Mouse (Mus musculus) hindbrain, embryonic 16.5 days (tissue): ENCODE data around the gene Deaf1. TPM values are rescaled to one million over a fixed set of nuclear protein-coding genes. Genes with fewer than 3 reads are reported as not detected.

Experiments
- ATAC-seq: fragments of 200-750 bp; cut with Nextera tagmentation; 2 replicates; pipeline ENCODE4 v1.8.0; 2017; ENCODE audit warnings: moderate TSS enrichment, moderate library complexity
- H3K27ac ChIP-seq: fragments of 300-500 bp; sonication (generic); 2 replicates; pipeline ENCODE4 v1.5.1; 2014; ENCODE audit warnings: low read depth, mild to moderate bottlenecking, control low read depth, low read length, moderate library complexity
- H3K27me3 ChIP-seq: fragments of 300-500 bp; sonication (generic); replicated peaks from 2 replicates; pipeline ENCODE4 v1.6.1; 2014; ENCODE audit warnings: low read length; ENCODE audit not compliant: control insufficient read depth, insufficient read depth
- H3K36me3 ChIP-seq: fragments of 300-500 bp; sonication (generic); 2 replicates; pipeline ENCODE4 v1.6.1; 2014; ENCODE audit warnings: mild to moderate bottlenecking, low read length, moderate library complexity, mixed read lengths; ENCODE audit not compliant: control insufficient read depth, insufficient read depth
- H3K4me1 ChIP-seq: fragments of 300-500 bp; sonication (generic); 2 replicates; pipeline ENCODE4 v1.6.1; 2014; ENCODE audit warnings: low read depth, low read length; ENCODE audit not compliant: control insufficient read depth, insufficient read depth
- H3K4me2 ChIP-seq: fragments of 300-500 bp; sonication (generic); 2 replicates; pipeline ENCODE4 v1.6.1; 2014; ENCODE audit warnings: mild to moderate bottlenecking, low read length, control low read depth, moderate library complexity
- H3K4me3 ChIP-seq: fragments of 300-500 bp; sonication (generic); 2 replicates; pipeline ENCODE4 v1.5.1; 2014; ENCODE audit warnings: mild to moderate bottlenecking, low read length, control low read depth, moderate library complexity
- H3K9ac ChIP-seq: fragments of 300-500 bp; sonication (generic); 2 replicates; pipeline ENCODE4 v1.6.1; 2014; ENCODE audit warnings: low read depth, mild to moderate bottlenecking, control low read depth, low read length, moderate library complexity
- H3K9me3 ChIP-seq: fragments of 300-500 bp; sonication (generic); 2 replicates; pipeline ENCODE4 v1.6.1; 2014; ENCODE audit warnings: mild to moderate bottlenecking, low read length, moderate library complexity; ENCODE audit not compliant: control insufficient read depth
- WGBS: fragments of 180-500 bp; shearing (Covaris S2); extraction: QIAGEN DNeasy Blood & Tissue Kit; methylation state at CpG from one replicate; pipeline ENCODE4 v1.1.7; 2014; 5-methylcytosine and 5-hydroxymethylcytosine counted together
- polyA plus RNA-seq: library from polyadenylated mRNA; unstranded; fragments of >200 nt; fragmentation: Nextera tagmentation; extraction: Ambion mirVana; gene quantifications from 2 replicates; pipeline ENCODE4 v1.2.1, GENCODE M21; 2015

Gene Deaf1
- polyA plus RNA-seq, 1 experiment from 2014 or later, result 202 TPM

GRCm38 (mm10) chr7:141363752-141364125 is 36.2 kb upstream of the Deaf1 start:
- Histone ChIP-seq H3K9ac (no peak overlapping the region), H3K4me2 (no peak overlapping the region)

GRCm38 (mm10) chr7:141363106-141363751 is 35.7 kb upstream of the Deaf1 start:
- H3K27me3 ChIP-seq, result no peaks in the 10 kb centered on the region; the same call in none of the 2 replicates
- peak; percentile 72; the same call in 1 of the 2 replicates for ATAC-seq
- H3K4me2 ChIP-seq, result no peak overlapping the region
- no peak overlapping the region for H3K4me3 ChIP-seq
- no peak overlapping the region for H3K27ac ChIP-seq
- H3K36me3 ChIP-seq, result no peaks in the 10 kb centered on the region
- H3K4me1 ChIP-seq, result no peaks in the 10 kb centered on the region; the same call in 1 of the 2 replicates
- H3K9ac ChIP-seq, result no peak overlapping the region
- H3K9me3 ChIP-seq, result no peaks in the 10 kb centered on the region
- WGBS, result 64% methylated on average over 4 of the region's 4 CpGs

More at GRCm38 (mm10) chr7:141363752-141364125, 36.2 kb upstream of the Deaf1 start:
- ATAC-seq, result peak; percentile 30; the same call in 1 of the 2 replicates
- no peaks in the 10 kb centered on the region for H3K36me3 ChIP-seq
- no peak overlapping the region for H3K4me3 ChIP-seq
- no peak overlapping the region for H3K27ac ChIP-seq
- H3K9me3 ChIP-seq, result no peaks in the 10 kb centered on the region
- H3K27me3 ChIP-seq, result no peaks in the 10 kb centered on the region; the same call in none of the 2 replicates
- H3K4me1 ChIP-seq, result no peaks in the 10 kb centered on the region; the same call in 1 of the 2 replicates
- 63% methylated on average over 2 of the region's 2 CpGs for WGBS

GRCm38 (mm10) chr7:141361510-141361909 is 34.0 kb upstream of the Deaf1 start:
- 18% methylated on average over 24 of the region's 24 CpGs for whole genome bisulfite sequencing
- ATAC-seq, result no peak
- Histone ChIP-seq H3K4me3 (no peak overlapping the region; the same call in 1 of the 2 replicates), H3K27me3 (no peaks in the 10 kb centered on the region; the same call in none of the 2 replicates), H3K27ac (no peak overlapping the region), H3K9ac (0 out of 2 replicates have a peak overlapping the region, but pooled peaks have one; percentile 35), H3K9me3 (no peaks in the 10 kb centered on the region), H3K4me1 (no peaks in the 10 kb centered on the region; the same call in 1 of the 2 replicates), H3K36me3 (no peaks in the 10 kb centered on the region), H3K4me2 (peak overlapping the region; percentile 38)

- ATAC-seq, result no peak
- no peak overlapping the region for H3K9ac ChIP-seq
- WGBS, result 70% methylated on average over 14 of the region's 14 CpGs
Observed at GRCm38 (mm10) chr7:141356971-141357370, 29.5 kb upstream of the Deaf1 start.

GRCm38 (mm10) chr7:141355626-141356326 is 28.3 kb upstream of the Deaf1 start:
- no peaks in the 10 kb centered on the region for H3K9me3 ChIP-seq
- WGBS, result 44% methylated on average over 12 of the region's 12 CpGs
- no peak overlapping the region; the same call in none of the 2 replicates for H3K9ac ChIP-seq
- peak; percentile 65 for ATAC-seq
- H3K27ac ChIP-seq, result 0 out of 2 replicates have a peak overlapping the region, but pooled peaks have one; percentile 29
- no peaks in the 10 kb centered on the region for H3K27me3 ChIP-seq
- no peak overlapping the region for H3K4me3 ChIP-seq
- peaks cover 11% of the 10 kb centered on the region; the same call in 1 of the 2 replicates for H3K4me1 ChIP-seq
- no peaks in the 10 kb centered on the region for H3K36me3 ChIP-seq
- no peak overlapping the region for H3K4me2 ChIP-seq

More at GRCm38 (mm10) chr7:141356971-141357370, 29.5 kb upstream of the Deaf1 start:
- no peaks in the 10 kb centered on the region for H3K27me3 ChIP-seq
- no peak overlapping the region for H3K27ac ChIP-seq
- no peaks in the 10 kb centered on the region for H3K36me3 ChIP-seq
- H3K4me3 ChIP-seq, result no peak overlapping the region
- peaks cover 11% of the 10 kb centered on the region; the same call in 1 of the 2 replicates for H3K4me1 ChIP-seq
- H3K9me3 ChIP-seq, result no peaks in the 10 kb centered on the region
- no peak overlapping the region for H3K4me2 ChIP-seq

GRCm38 (mm10) chr7:141355051-141355450 is 27.6 kb upstream of the Deaf1 start:
- H3K9ac ChIP-seq, result peak overlapping the region; percentile 38
- ATAC-seq, result peak; percentile 83
- peaks cover 11% of the 10 kb centered on the region; the same call in 1 of the 2 replicates for H3K4me1 ChIP-seq
- H3K36me3 ChIP-seq, result no peaks in the 10 kb centered on the region
- no peak overlapping the region for H3K4me2 ChIP-seq
- WGBS, result 61% methylated on average over 8 of the region's 8 CpGs
- H3K9me3 ChIP-seq, result no peaks in the 10 kb centered on the region
- no peaks in the 10 kb centered on the region for H3K27me3 ChIP-seq
- no peak overlapping the region for H3K27ac ChIP-seq
- H3K4me3 ChIP-seq, result no peak overlapping the region

GRCm38 (mm10) chr7:141351061-141351460 is 23.6 kb upstream of the Deaf1 start:
- Histone ChIP-seq H3K27me3 (no peaks in the 10 kb centered on the region), H3K4me3 (no peak overlapping the region), H3K27ac (no peak overlapping the region), H3K36me3 (no peaks in the 10 kb centered on the region), H3K9ac (no peak overlapping the region), H3K4me1 (peaks cover 11% of the 10 kb centered on the region; the same call in 1 of the 2 replicates), H3K9me3 (no peaks in the 10 kb centered on the region), H3K4me2 (no peak overlapping the region)
- 82% methylated on average over 6 of the region's 6 CpGs for WGBS
- no peak for ATAC-seq

GRCm38 (mm10) chr7:141344787-141345186 is 17.3 kb upstream of the Deaf1 start:
- Histone ChIP-seq H3K27me3 (no peaks in the 10 kb centered on the region), H3K27ac (no peak overlapping the region), H3K9me3 (no peaks in the 10 kb centered on the region), H3K4me1 (no peaks in the 10 kb centered on the region), H3K36me3 (no peaks in the 10 kb centered on the region), H3K9ac (no peak overlapping the region), H3K4me2 (no peak overlapping the region), H3K4me3 (no peak overlapping the region)
- 94% methylated on average over 5 of the region's 5 CpGs for WGBS
- ATAC-seq, result no peak

- no peaks in the 10 kb centered on the region for H3K36me3 ChIP-seq
- ATAC-seq, result no peak
- H3K27me3 ChIP-seq, result no peaks in the 10 kb centered on the region
- H3K9ac ChIP-seq, result no peak overlapping the region
- H3K4me2 ChIP-seq, result no peak overlapping the region
- no peaks in the 10 kb centered on the region for H3K9me3 ChIP-seq
- H3K4me3 ChIP-seq, result no peak overlapping the region
- 0 out of 2 replicates have a peak, but pooled peaks cover 1% of the 10 kb centered on the region for H3K4me1 ChIP-seq
- 73% methylated on average over 7 of the region's 7 CpGs for WGBS
- no peak overlapping the region for H3K27ac ChIP-seq
Observed at GRCm38 (mm10) chr7:141343696-141344095, 16.2 kb upstream of the Deaf1 start.
